Mouse (Mus musculus) liver, adult 2 months (tissue): ENCODE measurements around the gene Mybphl. TPM values are rescaled to one million over a fixed set of nuclear protein-coding genes. Genes with fewer than 3 reads are reported as not detected.

Experiments
- DNase-seq: peaks from one replicate; pipeline ENCODE4 v3.0.0-alpha.2; 2011; ENCODE audit warnings: low read depth, low spot score; ENCODE audit errors: extremely low read depth
- H3K27ac ChIP-seq: fragments of 200-500 bp; replicated peaks from 2 replicates; pipeline ENCODE4 v1.5.1; 2012; ENCODE audit warnings: low read depth, mild to moderate bottlenecking, control low read depth, inconsistent platforms, low read length; ENCODE audit not compliant: insufficient read depth
- H3K27me3 ChIP-seq: fragments of 200-500 bp; 2 replicates; pipeline ENCODE4 v1.6.1; 2012; ENCODE audit warnings: mild to moderate bottlenecking, moderate library complexity, low read length, inconsistent platforms; ENCODE audit not compliant: control insufficient read depth, insufficient read depth
- H3K36me3 ChIP-seq: fragments of 200-500 bp; 2 replicates; pipeline ENCODE4 v1.6.1; 2012; ENCODE audit warnings: low read length, inconsistent platforms; ENCODE audit not compliant: control insufficient read depth, insufficient read depth
- H3K4me1 ChIP-seq: fragments of 200-500 bp; 2 replicates; pipeline ENCODE4 v1.6.1; 2011; ENCODE audit warnings: low read length; ENCODE audit not compliant: control insufficient read depth, insufficient read depth
- H3K4me3 ChIP-seq: fragments of 200-500 bp; 2 replicates; pipeline ENCODE4 v1.5.1; 2011; ENCODE audit warnings: low read depth, mild to moderate bottlenecking, control low read depth, low read length, moderate library complexity; ENCODE audit not compliant: insufficient read depth
- H3K79me2 ChIP-seq: fragments of 200-500 bp; 2 replicates; pipeline ENCODE4 v1.6.1; 2012; ENCODE audit warnings: inconsistent platforms, mild to moderate bottlenecking, low read length, moderate library complexity; ENCODE audit not compliant: control insufficient read depth, insufficient read depth
- H3K9ac ChIP-seq: fragments of 200-500 bp; 2 replicates; pipeline ENCODE4 v1.6.1; 2012; ENCODE audit warnings: low read depth, mild to moderate bottlenecking, control low read depth, inconsistent platforms, low read length
- CTCF ChIP-seq: fragments of 200-500 bp; IDR thresholded peaks from 2 replicates; pipeline ENCODE4 v1.5.1; 2011; ENCODE audit warnings: low read depth, low read length, control low read depth
- POLR2A ChIP-seq: fragments of 200-500 bp; IDR thresholded peaks from 2 replicates; pipeline ENCODE4 v1.6.1; 2011; ENCODE audit warnings: low read length, control low read depth; ENCODE audit not compliant: insufficient read depth; ENCODE audit errors: extremely low read depth
- WGBS: fragments of 180-500 bp; shearing (Covaris S2); methylation state at CpG from one replicate; pipeline ENCODE4 v1.1.7; 2018; 5-methylcytosine and 5-hydroxymethylcytosine counted together
- polyA plus RNA-seq: library from polyadenylated mRNA; depleted of rRNA; stranded (reverse); fragments of >200 nt; gene quantifications from 2 replicates; pipeline ENCODE4 v1.2.3, GENCODE M21; 2012
- total RNA-seq: library from RNA; depleted of rRNA; stranded (reverse); fragments of >200 nt; gene quantifications from 2 replicates; pipeline ENCODE4 v1.2.3, GENCODE M21; 2014

Gene Mybphl
- total and polyA plus RNA-seq, 2 experiments = not detected

GRCm38 (mm10) chr3:108398281-108398680, 33.6 kb downstream of the Mybphl start:
- H3K27ac ChIP-seq = no peak overlapping the region
- no peak overlapping the region for H3K4me3 ChIP-seq
- no peaks in the 10 kb centered on the region for H3K4me1 ChIP-seq
- H3K27me3 ChIP-seq = no peaks in the 10 kb centered on the region
- H3K36me3 ChIP-seq = no peaks in the 10 kb centered on the region
- 89% methylated on average over 9 of the region's 9 CpGs for WGBS
- no peak overlapping the region for H3K9ac ChIP-seq
- no peaks in the 10 kb centered on the region for H3K79me2 ChIP-seq
- DNase-seq = no peak
- TF ChIP-seq CTCF (no peak), POLR2A (no peak)

GRCm38 (mm10) chr3:108400442-108400841, 35.7 kb downstream of the Mybphl start:
- no peaks in the 10 kb centered on the region for H3K27me3 ChIP-seq
- no peaks in the 10 kb centered on the region for H3K36me3 ChIP-seq
- H3K27ac ChIP-seq = no peak overlapping the region
- 79% methylated on average over 5 of the region's 5 CpGs for WGBS
- H3K79me2 ChIP-seq = no peaks in the 10 kb centered on the region
- TF ChIP-seq CTCF (no peak), POLR2A (no peak)
- H3K4me3 ChIP-seq = no peak overlapping the region
- H3K9ac ChIP-seq = no peak overlapping the region
- H3K4me1 ChIP-seq = no peaks in the 10 kb centered on the region
- DNase-seq = no peak

- Histone ChIP-seq H3K9ac (no peak overlapping the region), H3K4me3 (no peak overlapping the region), H3K27me3 (no peaks in the 10 kb centered on the region), H3K27ac (no peak overlapping the region), H3K4me1 (no peaks in the 10 kb centered on the region), H3K79me2 (no peaks in the 10 kb centered on the region), H3K36me3 (no peaks in the 10 kb centered on the region)
- DNase-seq = peak; percentile 87
- TF ChIP-seq POLR2A (no peak), CTCF (peak; percentile 86; the same call in 1 of the 2 replicates)
- WGBS = 32% methylated on average over 22 of the region's 22 CpGs
Observed at GRCm38 (mm10) chr3:108401692-108402527, 37.2 kb downstream of the Mybphl start.

- 90% methylated on average over 15 of the region's 15 CpGs for WGBS
- H3K4me1 ChIP-seq = no peaks in the 10 kb centered on the region
- no peaks in the 10 kb centered on the region for H3K27me3 ChIP-seq
- H3K4me3 ChIP-seq = no peak overlapping the region
- no peak overlapping the region for H3K27ac ChIP-seq
- no peaks in the 10 kb centered on the region for H3K79me2 ChIP-seq
- no peak for DNase-seq
- no peaks in the 10 kb centered on the region for H3K36me3 ChIP-seq
- H3K9ac ChIP-seq = no peak overlapping the region
- TF ChIP-seq POLR2A (no peak), CTCF (no peak)
Observed at GRCm38 (mm10) chr3:108402528-108402920, 37.8 kb downstream of the Mybphl start.

- TF ChIP-seq CTCF = no peak
- TF ChIP-seq POLR2A = no peak
- no peak overlapping the region for H3K27ac ChIP-seq
- H3K36me3 ChIP-seq = no peaks in the 10 kb centered on the region
- H3K27me3 ChIP-seq = no peaks in the 10 kb centered on the region
- DNase-seq = no peak
- 61% methylated on average over 14 of the region's 14 CpGs for WGBS
- no peaks in the 10 kb centered on the region for H3K79me2 ChIP-seq
- no peaks in the 10 kb centered on the region for H3K4me1 ChIP-seq
- H3K9ac ChIP-seq = no peak overlapping the region
- H3K4me3 ChIP-seq = no peak overlapping the region
Observed at GRCm38 (mm10) chr3:108405536-108406305, 41.0 kb downstream of the Mybphl start.
